Comparison of ENCODE assay signal across 7 mouse cellular contexts in genomic region chr16:55480304-55480703, GRCm38 (mm10).
DNase-seq lines count a peak whose midpoint lies in the region; ATAC-seq and TF ChIP-seq lines count a peak whose summit lies in the region.

No protein-coding gene starts in this region.

- no peak overlapping the region for H3K4me3 ChIP-seq in limb, embryonic 11.5 days (ENCODE audit: low read depth, low read length)
- H3K4me3 ChIP-seq in limb, embryonic 10.5 days: no peak overlapping the region
- no peak overlapping the region for H3K4me3 ChIP-seq in MEL (ENCODE audit: control insufficient read depth in 1 of 2, insufficient read depth in 1 of 2, low read depth in 2 of 2, low read length in 2 of 2)
- no peak overlapping the region for H3K4me3 ChIP-seq in midbrain, postnatal 0 days (ENCODE audit: low read depth, low read length)

- no peak overlapping the region for H3K27ac ChIP-seq in limb, embryonic 11.5 days (replicated peaks; ENCODE audit: low read depth, low read length)
- H3K27ac ChIP-seq in limb, embryonic 10.5 days: no peak overlapping the region
- H3K27ac ChIP-seq in MEL (ENCODE audit: control insufficient read depth, low read depth, low read length): no peak overlapping the region
- no peak overlapping the region for H3K27ac ChIP-seq in midbrain, postnatal 0 days (ENCODE audit: low read depth, low read length)

- 64% methylated on average over 7 of the region's 7 CpGs for WGBS in limb, embryonic 11.5 days
- 67% methylated on average over 7 of the region's 7 CpGs for WGBS in limb, embryonic 10.5 days
- 42% methylated on average over 7 of the region's 7 CpGs for WGBS in midbrain, postnatal 0 days

- TF ChIP-seq EP300 in MEL (IDR thresholded peaks at IDR 0.05; ENCODE audit: low read depth in 1 of 2, low read length in 2 of 2): no peak

- no peaks in the 10 kb centered on the region for H3K27me3 ChIP-seq in limb, embryonic 11.5 days (ENCODE audit: control insufficient read depth, insufficient read depth, low read length)
- H3K27me3 ChIP-seq in limb, embryonic 10.5 days (ENCODE audit: low read depth, poor library complexity, severe bottlenecking): no peaks in the 10 kb centered on the region
- H3K27me3 ChIP-seq in MEL (ENCODE audit: control insufficient read depth in 1 of 2, insufficient read depth in 2 of 2, low read length in 2 of 2): no peaks in the 10 kb centered on the region; a peak in 1 of 4 replicates
- H3K27me3 ChIP-seq in midbrain, postnatal 0 days (ENCODE audit: insufficient read depth, low read length): no peaks in the 10 kb centered on the region

- no peaks in the 10 kb centered on the region for H3K79me2 ChIP-seq in MEL (ENCODE audit: control insufficient read depth, insufficient read depth, low read length, poor library complexity)

- DNase-seq in limb, embryonic 11.5 days (ENCODE audit: low spot score): no peak
- DNase-seq in limb, embryonic 10.5 days (ENCODE audit: low spot score): no peak
- DNase-seq in MEL (ENCODE audit: low read depth, low spot score): peak; percentile 67
- peak; percentile 79 for DNase-seq in midbrain, postnatal 0 days (ENCODE audit: low spot score)
- DNase-seq in gastrocnemius, postnatal 14 days: no peak
- no peak for DNase-seq in adrenal gland, postnatal 25 days

- H3K36me3 ChIP-seq in limb, embryonic 11.5 days (ENCODE audit: control insufficient read depth, insufficient read depth, low read length): no peaks in the 10 kb centered on the region
- H3K36me3 ChIP-seq in limb, embryonic 10.5 days: no peaks in the 10 kb centered on the region
- H3K36me3 ChIP-seq in MEL (ENCODE audit: control insufficient read depth in 1 of 2, insufficient read depth in 2 of 2, low read length in 2 of 2): peaks cover 0 to 5% of the 10 kb centered on the region in 2 experiments; a peak in 1 of 4 replicates
- H3K36me3 ChIP-seq in midbrain, postnatal 0 days (ENCODE audit: insufficient read depth, low read length): no peaks in the 10 kb centered on the region

- TF ChIP-seq RAD21 in MEL (IDR thresholded peaks at IDR 0.05; ENCODE audit: low read depth, low read length): peak; percentile 84

- no peak for TF ChIP-seq POLR2A in MEL (IDR thresholded peaks at IDR 0.05; ENCODE audit: control insufficient read depth in 1 of 2, insufficient read depth in 1 of 2, low read depth in 1 of 2, low read length in 2 of 2, poor library complexity in 1 of 2)

- H3K4me1 ChIP-seq in limb, embryonic 11.5 days (ENCODE audit: control insufficient read depth, insufficient read depth, low read length): no peaks in the 10 kb centered on the region
- peaks cover 3% of the 10 kb centered on the region; the same call in 1 of the 2 replicates for H3K4me1 ChIP-seq in limb, embryonic 10.5 days
- H3K4me1 ChIP-seq in MEL (ENCODE audit: control insufficient read depth in 1 of 2, insufficient read depth in 2 of 2, low read length in 2 of 2): peaks cover 0 to 8% of the 10 kb centered on the region in 2 experiments; a peak in 1 of 4 replicates
- no peaks in the 10 kb centered on the region for H3K4me1 ChIP-seq in midbrain, postnatal 0 days (ENCODE audit: insufficient read depth, low read length)

- H3K4me2 ChIP-seq in limb, embryonic 11.5 days (ENCODE audit: low read depth, severe bottlenecking): no peak overlapping the region
- no peak overlapping the region for H3K4me2 ChIP-seq in midbrain, postnatal 0 days (ENCODE audit: low read depth, low read length, poor library complexity, severe bottlenecking)

- TF ChIP-seq CTCF in MEL (IDR thresholded peaks at IDR 0.05 in 2 of 3, conservative IDR thresholded peaks at IDR 0.05 in 1 of 3; ENCODE audit: control insufficient read depth in 1 of 3, insufficient read depth in 1 of 3, low read depth in 2 of 3, low read length in 3 of 3, poor library complexity in 1 of 3, severe bottlenecking in 1 of 3): peak in 2 of 3 experiments; percentile 31 to 80; a peak in 3 of 6 replicates
- peak; percentile 70 for TF ChIP-seq CTCF in midbrain, postnatal 0 days (IDR thresholded peaks at IDR 0.05)

- H3K9ac ChIP-seq in limb, embryonic 11.5 days (ENCODE audit: low read length): no peak overlapping the region
- no peak overlapping the region for H3K9ac ChIP-seq in MEL (ENCODE audit: control insufficient read depth, low read depth, low read length, poor library complexity, severe bottlenecking)
- no peak overlapping the region for H3K9ac ChIP-seq in midbrain, postnatal 0 days (replicated peaks; ENCODE audit: low read length, poor library complexity, severe bottlenecking)

- intact Hi-C loops in gastrocnemius, postnatal 14 days (cut with DNase I; ENCODE audit: low total_unique reads): loop anchor here (5.0 kb wide), 1 partner anchor 372 kb away; no protein-coding TSS in a partner anchor

- 0 out of 2 replicates have a peak, but pooled peaks have one; percentile 49 for ATAC-seq in limb, embryonic 11.5 days (ENCODE audit: insufficient number of reproducible peaks, low FRiP score, low TSS enrichment, low read depth)
- ATAC-seq in granulocyte monocyte progenitor cell, adult 5-6 weeks (replicated peaks; ENCODE audit: poor library complexity, severe bottlenecking): peak; percentile 65
- ATAC-seq in midbrain, postnatal 0 days (ENCODE audit: low FRiP score): peak; percentile 72; the same call in 1 of the 2 replicates

- H3K9me3 ChIP-seq in limb, embryonic 11.5 days (ENCODE audit: control insufficient read depth, low read length): no peaks in the 10 kb centered on the region
- H3K9me3 ChIP-seq in limb, embryonic 10.5 days (replicated peaks): no peaks in the 10 kb centered on the region
- no peaks in the 10 kb centered on the region for H3K9me3 ChIP-seq in MEL (replicated peaks; ENCODE audit: insufficient read depth, low read length)
- H3K9me3 ChIP-seq in midbrain, postnatal 0 days (ENCODE audit: low read length): no peaks in the 10 kb centered on the region

TF ChIP-seq in MEL, 35 proteins besides CTCF, POLR2A, EP300 and RAD21:
- TF ChIP-seq UBTF (IDR thresholded peaks at IDR 0.05; ENCODE audit: borderline replicate concordance, insufficient read depth, low read depth, low read length) (no peak), SMC3 (IDR thresholded peaks at IDR 0.05; ENCODE audit: low read depth, low read length) (peak; percentile 91), MAX (IDR thresholded peaks at IDR 0.05; ENCODE audit: low read length) (peak; percentile 69), POLR2AphosphoS2 (IDR thresholded peaks at IDR 0.05; ENCODE audit: low read length) (no peak), RCOR1 (IDR thresholded peaks at IDR 0.05; ENCODE audit: low read depth, low read length) (no peak), MYC (IDR thresholded peaks at IDR 0.05; ENCODE audit: low read depth, low read length) (0 out of 2 replicates have a peak, but pooled peaks have one; percentile 52), ZNF384 (IDR thresholded peaks at IDR 0.05; ENCODE audit: low read depth, low read length) (peak; percentile 93), ZC3H11A (IDR thresholded peaks at IDR 0.05; ENCODE audit: low read depth, low read length) (peak; percentile 89)

Comparison
In these comparisons a context has a peak if more than half of its experiments do, and no peak if none do; other contexts are left out.
1. DNase-seq: peak in MEL (single experiment) and midbrain, postnatal 0 days (single experiment); none in limb, embryonic 11.5 days (single experiment), limb, embryonic 10.5 days (single experiment), gastrocnemius, postnatal 14 days (single experiment) and adrenal gland, postnatal 25 days (single experiment).
2. Peak in every context shown above with its lines, with median percentiles within 50 percentile points of each other: ATAC-seq.